Mouse (Mus musculus): ENCODE results near the gene Lig4. TPM values are rescaled to one million over a fixed set of nuclear protein-coding genes. Genes with fewer than 3 reads are reported as not detected.

Lig4 gene
- 10 to 100 TPM; 10.4 to 10.8 TPM for total RNA-seq (2021)
- long read RNA-seq, experiment 1, full-length matches to known transcripts, result 4 of 5 reads
- long read RNA-seq, experiment 1, partial matches to known transcripts, result 0 of 5 reads
- long read RNA-seq, experiment 1, other reads (novel, unspliced or antisense), result 1 of 5 reads
- long read RNA-seq, experiment 2, full-length matches to known transcripts, result 4 of 4 reads
- long read RNA-seq, experiment 2, partial matches to known transcripts, result 0 of 4 reads
- long read RNA-seq, experiment 2, other reads (novel, unspliced or antisense), result 0 of 4 reads

- Histone ChIP-seq H3K4me3 (peak within 1 kb of the TSS; percentile 63), H3K27ac (peak within 1 kb of the TSS; percentile 82)
- TF ChIP-seq CTCF (IDR thresholded peaks at IDR 0.05), result no peak; the same call in 1 of the 2 replicates
- intact Hi-C loops (cut with DNase I), result loop anchor here (2.0 to 10.0 kb wide), 6 partner anchors 70 to 1577 kb away; partner anchors contain the start of genes Cars2 and Ing1
- peak; percentile 98 to 100 for DNase-seq (ENCODE audit: extremely low spot score in 1 of 2, low spot score in 2 of 2)
Measured at GRCm38 (mm10) chr8:9977573-9978314, at the start of gene Lig4, which contains the start of gene Abhd13. Gene Lig4 (minus strand): TSS chr8:9977686. Gene Abhd13 (plus strand): TSS chr8:9977707.

GRCm38 (mm10) chr8:10017231-10017630 is 39.7 kb upstream of the Lig4 start:
- TF ChIP-seq CTCF (IDR thresholded peaks at IDR 0.05), result no peak
- no peak overlapping the region for H3K27ac ChIP-seq
- intact Hi-C loops (cut with DNase I), result no loop called here

GRCm38 (mm10) chr8:10016252-10016651 is 38.8 kb upstream of the Lig4 start:
- intact Hi-C loops (cut with DNase I), result no loop called here
- DNase-seq (ENCODE audit: extremely low spot score in 1 of 2, low spot score in 2 of 2), result no peak
- TF ChIP-seq CTCF (IDR thresholded peaks at IDR 0.05), result no peak
- Histone ChIP-seq H3K4me3 (no peak overlapping the region), H3K27ac (no peak overlapping the region)

More at GRCm38 (mm10) chr8:10017231-10017630, 39.7 kb upstream of the Lig4 start:
- H3K4me3 ChIP-seq, result no peak overlapping the region
- DNase-seq (ENCODE audit: extremely low spot score in 1 of 2, low spot score in 2 of 2), result peak in 1 of 2 experiments; percentile 20

- intact Hi-C loops (cut with DNase I), result no loop called here
- DNase-seq (ENCODE audit: extremely low spot score in 1 of 2, low spot score in 2 of 2), result no peak
- Histone ChIP-seq H3K4me3 (peak overlapping the region; percentile 43), H3K27ac (no peak overlapping the region; the same call in 1 of the 2 replicates)
- no peak for TF ChIP-seq CTCF (IDR thresholded peaks at IDR 0.05)
Measured at GRCm38 (mm10) chr8:10007660-10008028, 30.2 kb upstream of the Lig4 start.

- Histone ChIP-seq H3K4me3 (peak overlapping the region; percentile 43), H3K27ac (peak overlapping the region; percentile 24; the same call in 1 of the 2 replicates)
- no peak for TF ChIP-seq CTCF (IDR thresholded peaks at IDR 0.05)
- intact Hi-C loops (cut with DNase I), result no loop called here
- DNase-seq (ENCODE audit: extremely low spot score in 1 of 2, low spot score in 2 of 2), result peak; percentile 28 to 41
Measured at GRCm38 (mm10) chr8:10006986-10007659, 29.6 kb upstream of the Lig4 start.

- Histone ChIP-seq H3K4me3 (peak within 1 kb of the TSS; percentile 43), H3K27ac (peak within 1 kb of the TSS; percentile 24; the same call in 1 of the 2 replicates)
- intact Hi-C loops (cut with DNase I), result no loop called here
- TF ChIP-seq CTCF (IDR thresholded peaks at IDR 0.05), result no peak
- DNase-seq (ENCODE audit: extremely low spot score in 1 of 2, low spot score in 2 of 2), result no peak
Measured at GRCm38 (mm10) chr8:10006156-10006985, 28.9 kb upstream of the Lig4 start, which contains the start of gene Tnfsf13b. Gene Tnfsf13b (plus strand): TSS chr8:10006467.

GRCm38 (mm10) chr8:10004115-10004514 is 26.6 kb upstream of the Lig4 start:
- peak in 1 of 2 experiments; percentile 19 for DNase-seq (ENCODE audit: extremely low spot score in 1 of 2, low spot score in 2 of 2)
- H3K27ac ChIP-seq, result no peak overlapping the region
- intact Hi-C loops (cut with DNase I), result no loop called here
- no peak for TF ChIP-seq CTCF (IDR thresholded peaks at IDR 0.05)
- no peak overlapping the region for H3K4me3 ChIP-seq

- intact Hi-C loops (cut with DNase I), result no loop called here
- TF ChIP-seq CTCF (IDR thresholded peaks at IDR 0.05), result no peak
- Histone ChIP-seq H3K4me3 (no peak overlapping the region), H3K27ac (no peak overlapping the region)
- DNase-seq (ENCODE audit: extremely low spot score in 1 of 2, low spot score in 2 of 2), result no peak
Measured at GRCm38 (mm10) chr8:9980188-9980587, 2.7 kb upstream of the Lig4 start.

- DNase-seq (ENCODE audit: extremely low spot score in 1 of 2, low spot score in 2 of 2), result no peak
- no peak overlapping the region for H3K4me3 ChIP-seq
- H3K27ac ChIP-seq, result no peak overlapping the region
- no peak for TF ChIP-seq CTCF (IDR thresholded peaks at IDR 0.05)
- intact Hi-C loops (cut with DNase I), result loop anchor here (5.0 to 10.0 kb wide), 4 partner anchors 68 to 1575 kb away; partner anchors contain the start of genes Cars2 and Ing1
Measured at GRCm38 (mm10) chr8:9979746-9980145, 2.3 kb upstream of the Lig4 start.

GRCm38 (mm10) chr8:9978475-9979230 is 1.2 kb upstream of the Lig4 start:
- intact Hi-C loops (cut with DNase I), result loop anchor here (5.0 to 10.0 kb wide), 4 partner anchors 69 to 1576 kb away; partner anchors contain the start of genes Cars2 and Ing1
- Histone ChIP-seq H3K27ac (no peak overlapping the region), H3K4me3 (peak overlapping the region; percentile 63)
- DNase-seq (ENCODE audit: extremely low spot score in 1 of 2, low spot score in 2 of 2), result no peak
- no peak for TF ChIP-seq CTCF (IDR thresholded peaks at IDR 0.05)
